Mouse (Mus musculus): Measurements from ENCODE around the gene Twist2.

DNA sequence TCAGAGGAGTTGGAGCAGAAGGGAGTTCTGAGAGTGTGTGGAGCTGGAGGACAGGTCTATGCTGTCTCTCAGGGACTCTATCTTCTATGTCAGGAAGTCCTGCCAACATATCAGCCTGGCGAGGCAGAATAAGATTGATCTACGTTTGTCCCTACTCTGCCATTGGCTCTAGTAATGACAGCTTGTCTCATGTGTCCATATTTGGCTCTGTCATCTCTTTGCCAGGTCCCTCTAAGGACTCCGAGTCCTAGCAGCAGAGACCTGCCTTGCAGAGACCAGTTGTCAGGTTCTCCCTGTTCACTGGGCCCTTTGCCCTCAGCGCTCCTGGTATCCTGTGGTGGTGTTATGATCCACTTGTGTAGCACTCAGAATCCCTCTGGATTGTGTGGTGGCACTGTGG lies 21.4 kb upstream of the Twist2 start:
- TF ChIP-seq POLR2A (IDR thresholded peaks at IDR 0.05; ENCODE audit: borderline replicate concordance, low read depth, low read length) (no peak), CTCF (IDR thresholded peaks at IDR 0.05; ENCODE audit: low read depth, low read length) (no peak)

All from bone marrow macrophage, adult 2 months (primary cell).